Mouse (Mus musculus): ENCODE results near the gene Serpinf2. TPM values are rescaled to one million over a fixed set of nuclear protein-coding genes. Genes with fewer than 3 reads are reported as not detected.

Serpinf2 gene
- polyA plus RNA-seq, 1 experiment from 2014 or later = 372 TPM

GRCm38 (mm10) chr11:75410591-75410990, 28.8 kb downstream of the Serpinf2 start:
- ATAC-seq (ENCODE audit: low read depth) = no peak
- no peak for DNase-seq
- peaks cover 5% of the 10 kb centered on the region; the same call in 1 of the 2 replicates for H3K4me1 ChIP-seq (replicated peaks)
- no peak overlapping the region for H3K27ac ChIP-seq
- WGBS (ENCODE audit: insufficient replicate concordance) = 74% methylated on average over 7 of the region's 7 CpGs
- no peak overlapping the region for H3K9ac ChIP-seq
- H3K4me2 ChIP-seq = no peak overlapping the region
- H3K27me3 ChIP-seq = no peaks in the 10 kb centered on the region
- no peak overlapping the region for H3K4me3 ChIP-seq (replicated peaks)
- H3K36me3 ChIP-seq = peaks cover 7% of the 10 kb centered on the region; the same call in 1 of the 2 replicates
- H3K9me3 ChIP-seq (replicated peaks) = no peaks in the 10 kb centered on the region

DNA sequence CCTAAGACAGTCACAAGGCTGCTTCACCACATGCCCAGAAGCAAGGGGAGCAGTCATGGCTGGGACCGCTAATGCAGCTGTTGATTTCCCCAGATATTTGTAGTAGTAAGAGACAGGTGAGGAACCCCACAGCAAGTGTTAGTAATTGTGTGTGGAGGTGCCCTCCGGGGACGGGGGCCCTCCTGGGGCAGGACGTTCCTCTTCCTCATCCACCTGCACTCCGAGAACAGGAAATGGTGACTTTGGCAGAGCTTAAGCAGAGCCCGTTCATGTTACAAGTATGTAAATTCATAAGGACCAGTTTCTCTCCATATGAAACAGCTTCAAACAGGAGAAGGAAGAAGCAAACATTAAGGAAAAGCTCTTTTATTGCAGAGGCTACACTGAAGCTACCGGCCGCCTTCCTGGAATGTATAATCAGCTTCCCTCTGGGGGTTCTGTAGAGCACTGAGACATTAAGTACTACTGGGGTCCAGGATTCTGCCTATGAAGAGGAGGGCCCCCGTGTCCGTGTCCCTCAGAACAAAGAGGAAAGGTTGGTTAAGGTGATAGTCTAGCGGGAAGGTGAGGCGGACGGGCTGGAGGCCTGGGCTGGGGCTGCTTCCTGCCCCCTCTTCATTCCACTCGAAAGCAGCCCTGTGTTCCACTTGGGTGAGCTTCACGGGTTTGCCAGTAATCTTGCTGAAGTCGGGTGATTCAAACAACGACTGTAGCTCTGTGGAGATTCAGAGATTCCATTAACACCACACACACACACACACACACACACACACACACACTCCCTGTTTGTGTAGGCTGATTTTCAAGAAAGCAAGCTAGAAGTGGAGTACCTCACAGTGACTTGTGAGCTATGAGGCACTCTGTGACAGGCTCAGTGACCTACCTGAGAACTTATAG, 29.5 kb downstream of the Serpinf2 start:
- no peak overlapping the region for H3K4me2 ChIP-seq
- H3K36me3 ChIP-seq = peaks cover 7% of the 10 kb centered on the region; the same call in 1 of the 2 replicates
- ATAC-seq (ENCODE audit: low read depth) (no peak), DNase-seq (no peak)
- no peaks in the 10 kb centered on the region for H3K27me3 ChIP-seq
- H3K27ac ChIP-seq = no peak overlapping the region
- H3K9me3 ChIP-seq (replicated peaks) = no peaks in the 10 kb centered on the region
- H3K9ac ChIP-seq = no peak overlapping the region
- H3K4me3 ChIP-seq (replicated peaks) = no peak overlapping the region
- 55% methylated on average over 17 of the region's 17 CpGs for WGBS (ENCODE audit: insufficient replicate concordance)
- H3K4me1 ChIP-seq (replicated peaks) = no peaks in the 10 kb centered on the region; the same call in 1 of the 2 replicates

DNA sequence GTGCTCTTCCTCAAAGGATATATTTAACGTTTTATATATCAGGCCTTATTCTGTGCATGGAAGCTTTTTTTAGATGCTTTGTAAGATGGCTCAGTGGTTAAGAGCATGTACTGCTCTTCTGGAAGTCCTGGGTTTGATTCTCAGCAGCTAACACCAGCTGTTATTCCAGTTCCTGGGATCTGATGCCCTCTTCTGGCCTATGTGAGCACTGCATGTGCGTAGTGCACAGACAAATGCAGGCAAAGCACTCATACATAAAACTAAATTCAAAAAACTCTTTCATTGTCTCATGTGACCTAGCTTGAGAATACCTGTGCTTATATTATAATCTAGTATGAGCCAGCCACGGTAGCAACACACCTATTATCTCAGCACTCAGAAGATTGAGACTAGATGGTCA, 32.5 kb downstream of the Serpinf2 start:
- DNase-seq (peak; percentile 42), ATAC-seq (ENCODE audit: low read depth) (no peak)
- H3K4me3 ChIP-seq (replicated peaks) = no peak overlapping the region
- peaks cover 7% of the 10 kb centered on the region; the same call in 1 of the 2 replicates for H3K36me3 ChIP-seq
- H3K27ac ChIP-seq = no peak overlapping the region
- H3K4me2 ChIP-seq = no peak overlapping the region
- WGBS (ENCODE audit: insufficient replicate concordance) = 32% methylated on average over 3 of the region's 3 CpGs
- no peaks in the 10 kb centered on the region for H3K27me3 ChIP-seq
- no peaks in the 10 kb centered on the region for H3K9me3 ChIP-seq (replicated peaks)
- no peak overlapping the region for H3K9ac ChIP-seq
- peaks cover 7% of the 10 kb centered on the region for H3K4me1 ChIP-seq (replicated peaks)

DNA sequence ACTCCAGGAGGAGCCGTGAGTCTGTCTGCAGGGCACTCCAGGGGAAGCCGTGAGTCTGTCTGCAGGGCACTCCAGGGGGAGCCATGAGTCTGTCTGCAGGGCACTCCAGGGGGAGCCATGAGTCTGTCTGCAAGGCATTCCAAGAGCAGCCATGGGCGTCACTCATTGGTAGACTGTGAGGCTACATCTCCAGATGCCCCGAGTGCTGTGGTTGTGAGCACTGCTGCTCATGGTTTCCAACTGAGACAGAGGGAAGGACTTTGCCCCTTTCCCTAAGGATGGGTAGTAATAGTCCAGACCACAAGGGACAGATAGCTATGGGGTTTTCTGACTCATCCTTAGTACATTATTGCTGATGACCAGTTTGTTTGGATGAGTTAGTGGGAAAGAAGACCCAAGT, 33.3 kb downstream of the Serpinf2 start:
- H3K27me3 ChIP-seq = no peaks in the 10 kb centered on the region
- ATAC-seq (ENCODE audit: low read depth) (no peak), DNase-seq (no peak)
- no peaks in the 10 kb centered on the region for H3K9me3 ChIP-seq (replicated peaks)
- peaks cover 7% of the 10 kb centered on the region for H3K4me1 ChIP-seq (replicated peaks)
- no peak overlapping the region for H3K4me2 ChIP-seq
- H3K36me3 ChIP-seq = peaks cover 7% of the 10 kb centered on the region; the same call in 1 of the 2 replicates
- no peak overlapping the region for H3K9ac ChIP-seq
- no peak overlapping the region for H3K27ac ChIP-seq
- H3K4me3 ChIP-seq (replicated peaks) = no peak overlapping the region
- WGBS (ENCODE audit: insufficient replicate concordance) = 66% methylated on average over 4 of the region's 4 CpGs

- no peaks in the 10 kb centered on the region for H3K9me3 ChIP-seq (replicated peaks)
- H3K9ac ChIP-seq = no peak overlapping the region
- no peak overlapping the region for H3K4me3 ChIP-seq (replicated peaks)
- H3K27ac ChIP-seq = no peak overlapping the region
- 74% methylated on average over 6 of the region's 6 CpGs for whole genome bisulfite sequencing (ENCODE audit: insufficient replicate concordance)
- H3K27me3 ChIP-seq = no peaks in the 10 kb centered on the region
- H3K4me1 ChIP-seq (replicated peaks) = peaks cover 7% of the 10 kb centered on the region
- H3K36me3 ChIP-seq = peaks cover 7% of the 10 kb centered on the region; the same call in 1 of the 2 replicates
- no peak for ATAC-seq (ENCODE audit: low read depth)
- no peak overlapping the region for H3K4me2 ChIP-seq
- DNase-seq = no peak
Measured at GRCm38 (mm10) chr11:75404801-75405200, 34.6 kb downstream of the Serpinf2 start.

GRCm38 (mm10) chr11:75403301-75404052, 35.9 kb downstream of the Serpinf2 start:
- Histone ChIP-seq H3K9ac (no peak overlapping the region), H3K9me3 (replicated peaks) (no peaks in the 10 kb centered on the region), H3K4me2 (no peak overlapping the region), H3K27me3 (no peaks in the 10 kb centered on the region), H3K27ac (no peak overlapping the region), H3K36me3 (no peaks in the 10 kb centered on the region), H3K4me1 (replicated peaks) (peaks cover 7% of the 10 kb centered on the region), H3K4me3 (replicated peaks) (no peak overlapping the region)
- ATAC-seq (ENCODE audit: low read depth) (no peak), DNase-seq (no peak)
- 68% methylated on average over 6 of the region's 6 CpGs for WGBS (ENCODE audit: insufficient replicate concordance)

DNA sequence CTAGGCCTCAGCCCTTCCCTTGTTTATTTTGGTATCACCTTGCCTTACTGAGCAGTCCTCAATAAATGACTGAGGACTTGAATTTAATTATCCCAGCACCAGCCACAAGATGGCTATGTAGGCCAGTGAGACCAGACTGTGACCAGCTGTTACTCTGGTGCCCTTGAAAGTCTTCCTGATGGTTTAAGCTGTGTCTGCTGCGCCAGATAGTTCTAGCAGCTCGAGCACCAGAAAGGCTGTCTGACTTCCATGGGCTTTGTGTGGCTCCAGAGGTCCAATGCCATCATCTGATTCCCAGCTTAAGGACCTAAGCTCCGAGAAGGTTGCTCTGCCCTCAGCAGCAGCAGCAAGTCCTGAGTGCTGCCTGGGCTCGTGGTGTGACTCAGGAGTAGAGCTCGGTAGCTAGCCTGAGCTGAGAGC, 37.1 kb downstream of the Serpinf2 start:
- H3K4me2 ChIP-seq = no peak overlapping the region
- H3K9ac ChIP-seq = no peak overlapping the region
- no peaks in the 10 kb centered on the region for H3K27me3 ChIP-seq
- H3K4me3 ChIP-seq (replicated peaks) = no peak overlapping the region
- no peaks in the 10 kb centered on the region for H3K36me3 ChIP-seq
- DNase-seq (no peak), ATAC-seq (ENCODE audit: low read depth) (peak; percentile 51; the same call in 1 of the 2 replicates)
- H3K27ac ChIP-seq = 0 out of 2 replicates have a peak overlapping the region, but pooled peaks have one; percentile 11
- H3K9me3 ChIP-seq (replicated peaks) = no peaks in the 10 kb centered on the region
- WGBS (ENCODE audit: insufficient replicate concordance) = 60% methylated on average over 5 of the region's 5 CpGs
- peaks cover 7% of the 10 kb centered on the region for H3K4me1 ChIP-seq (replicated peaks)

GRCm38 (mm10) chr11:75400099-75400498, 39.3 kb downstream of the Serpinf2 start:
- WGBS (ENCODE audit: insufficient replicate concordance) = 71% methylated on average over 9 of the region's 9 CpGs
- Histone ChIP-seq H3K27ac (no peak overlapping the region), H3K4me3 (replicated peaks) (no peak overlapping the region), H3K4me2 (no peak overlapping the region), H3K4me1 (replicated peaks) (peaks cover 7% of the 10 kb centered on the region), H3K27me3 (no peaks in the 10 kb centered on the region), H3K9ac (no peak overlapping the region), H3K36me3 (no peaks in the 10 kb centered on the region), H3K9me3 (replicated peaks) (no peaks in the 10 kb centered on the region)
- DNase-seq (no peak), ATAC-seq (ENCODE audit: low read depth) (no peak)

DNA sequence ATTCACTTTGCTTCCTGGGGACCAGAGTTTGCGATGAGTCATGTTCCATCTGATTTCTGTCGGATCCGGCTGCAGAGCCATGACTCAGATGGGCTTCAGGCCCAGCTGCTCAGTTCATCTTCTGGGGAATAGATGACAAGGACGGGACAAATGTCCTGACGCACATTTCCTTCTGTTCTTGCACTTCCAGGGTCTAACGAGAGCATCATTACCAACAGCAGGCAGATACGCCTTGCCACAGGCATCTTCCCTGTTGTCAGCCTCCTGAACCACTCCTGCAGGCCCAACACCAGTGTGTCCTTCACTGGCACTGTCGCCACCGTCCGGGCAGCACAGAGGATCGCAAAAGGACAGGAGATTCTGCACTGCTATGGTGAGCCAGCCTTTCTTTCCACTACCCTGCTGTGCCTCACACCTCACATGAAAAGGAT, 40.0 kb downstream of the Serpinf2 start:
- Histone ChIP-seq H3K9me3 (replicated peaks) (no peaks in the 10 kb centered on the region), H3K4me3 (replicated peaks) (no peak overlapping the region), H3K4me1 (replicated peaks) (peaks cover 7% of the 10 kb centered on the region), H3K27ac (no peak overlapping the region), H3K27me3 (no peaks in the 10 kb centered on the region), H3K36me3 (no peaks in the 10 kb centered on the region), H3K4me2 (no peak overlapping the region), H3K9ac (no peak overlapping the region)
- 73% methylated on average over 11 of the region's 11 CpGs for WGBS (ENCODE audit: insufficient replicate concordance)
- DNase-seq (no peak), ATAC-seq (ENCODE audit: low read depth) (no peak)

DNA sequence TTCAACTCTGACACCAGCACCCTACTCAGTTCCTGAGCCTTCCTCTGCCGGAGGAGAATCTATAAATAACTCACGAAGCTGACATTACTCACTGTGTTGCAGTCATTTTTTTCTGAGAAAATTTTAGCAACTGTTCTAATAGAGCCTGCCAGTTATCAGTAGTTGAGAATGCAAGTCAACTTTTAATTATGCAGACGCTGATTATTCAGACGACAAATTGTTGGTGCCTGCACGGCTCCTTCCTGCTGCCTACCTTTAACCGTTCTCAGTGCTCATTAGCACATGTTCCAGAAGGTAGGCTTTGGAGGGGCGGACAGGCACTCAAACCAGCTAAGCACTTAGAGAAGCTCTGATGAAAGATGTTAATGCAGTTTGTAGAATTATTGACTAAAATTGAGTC, 41.9 kb downstream of the Serpinf2 start:
- Histone ChIP-seq H3K9me3 (replicated peaks) (no peaks in the 10 kb centered on the region), H3K36me3 (no peaks in the 10 kb centered on the region), H3K4me2 (no peak overlapping the region), H3K4me1 (replicated peaks) (peaks cover 2% of the 10 kb centered on the region), H3K27ac (no peak overlapping the region), H3K4me3 (replicated peaks) (no peak overlapping the region), H3K27me3 (no peaks in the 10 kb centered on the region), H3K9ac (no peak overlapping the region)
- ATAC-seq (ENCODE audit: low read depth) (no peak), DNase-seq (no peak)
- 68% methylated on average over 7 of the region's 7 CpGs for WGBS (ENCODE audit: insufficient replicate concordance)

DNA sequence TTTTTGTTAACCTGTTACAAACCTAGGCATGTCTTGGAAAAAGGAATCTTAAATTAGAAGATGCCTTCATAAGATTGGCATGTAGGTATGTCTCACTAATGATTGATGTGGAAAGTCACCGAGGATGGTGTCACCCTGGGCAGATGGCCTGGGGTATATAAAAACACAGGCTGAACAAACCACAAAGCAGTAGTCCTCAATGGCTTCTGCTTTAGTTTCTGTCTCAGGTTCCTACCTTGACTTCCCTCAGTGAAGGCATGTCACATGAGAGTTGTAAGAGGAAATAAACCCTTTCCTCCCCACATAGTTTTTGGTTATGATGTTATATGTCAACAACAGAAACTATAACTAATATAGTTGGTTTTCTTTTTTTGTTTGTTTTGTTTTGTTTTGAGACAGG, 43.8 kb downstream of the Serpinf2 start:
- Histone ChIP-seq H3K27me3 (no peaks in the 10 kb centered on the region), H3K4me3 (replicated peaks) (no peak overlapping the region), H3K9me3 (replicated peaks) (no peaks in the 10 kb centered on the region), H3K9ac (no peak overlapping the region), H3K4me1 (replicated peaks) (no peaks in the 10 kb centered on the region), H3K36me3 (0 out of 2 replicates have a peak, but pooled peaks cover 3% of the 10 kb centered on the region), H3K4me2 (no peak overlapping the region), H3K27ac (no peak overlapping the region)
- DNase-seq (no peak), ATAC-seq (ENCODE audit: low read depth) (no peak)
- 34% methylated on average over 1 of the region's 1 CpGs for WGBS (ENCODE audit: insufficient replicate concordance)
